Mouse (Mus musculus): ENCODE measurements at regions not wholly inside any gene's neighbourhood (a gene's known extent, or its start where the extent isn't known, plus 50 kb on each side); places are given as distances from the start of the nearest gene placed in this dataset.
"Not testable (repeated sequence)": the region's sequence is repeated elsewhere in the genome, so short reads cannot be mapped to it uniquely, and the experiment has no call there.

DNA sequence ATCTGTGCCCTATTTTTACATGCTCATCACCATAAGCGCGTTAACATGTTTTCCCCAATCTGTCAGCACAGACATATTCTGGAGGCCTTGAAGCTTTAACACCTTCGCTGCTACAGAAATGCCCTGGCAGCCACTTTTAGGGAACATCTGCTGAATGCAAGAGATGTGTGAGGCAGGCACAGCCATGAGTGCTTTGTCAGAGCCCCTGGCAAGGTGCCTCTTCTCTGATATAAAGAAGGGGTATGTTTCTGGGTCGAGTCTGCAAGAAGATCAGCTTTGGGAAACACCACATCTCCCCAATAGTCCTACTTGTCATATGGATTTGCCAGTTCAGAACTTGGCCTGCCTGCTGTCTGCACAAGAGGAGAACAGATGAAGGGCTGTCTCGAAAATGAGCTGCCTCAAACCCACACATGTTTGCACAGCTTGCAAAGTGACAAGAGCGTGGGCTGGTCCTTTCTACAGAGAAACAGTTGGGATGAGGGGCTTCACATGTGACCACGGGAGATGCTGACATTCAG, 1263.3 kb upstream of the Klhl29 start:
- no peak for DNase-seq

- DNase-seq = no peak
These were observed 1262.4 kb upstream of the Klhl29 start for GRCm38 (mm10) chr12:6637771-6638305.

DNA sequence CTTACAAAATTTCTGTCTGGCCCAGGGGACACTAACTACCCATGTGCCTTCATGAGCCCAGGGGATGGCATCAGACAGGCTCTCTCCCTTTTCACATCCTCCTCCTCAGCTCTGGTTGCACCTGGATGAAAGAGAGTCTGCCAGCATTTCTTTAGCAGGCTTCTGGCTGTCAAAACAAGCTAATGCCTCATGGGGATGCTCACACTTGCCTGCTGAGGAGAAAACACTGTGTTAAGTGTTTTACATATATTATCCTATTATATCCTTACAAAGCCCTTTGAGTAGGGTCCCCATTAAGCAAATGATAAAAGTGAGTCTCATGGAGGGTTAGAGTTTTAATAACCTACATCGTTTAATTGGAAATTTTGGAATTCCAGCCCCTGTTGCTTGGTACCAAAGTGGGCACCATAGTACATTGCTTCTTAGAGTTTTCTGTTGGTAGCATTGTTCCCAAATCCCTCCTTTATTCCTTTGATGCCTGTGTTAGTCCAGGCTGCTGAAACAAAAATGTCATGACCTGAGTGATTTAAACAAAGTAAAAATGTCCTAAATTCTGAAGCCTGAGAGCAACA, 1247.2 kb upstream of the Klhl29 start:
- no peak for DNase-seq

- no peak for DNase-seq
These were observed 1225.6 kb upstream of the Klhl29 start for GRCm38 (mm10) chr12:6601111-6601510.

DNA sequence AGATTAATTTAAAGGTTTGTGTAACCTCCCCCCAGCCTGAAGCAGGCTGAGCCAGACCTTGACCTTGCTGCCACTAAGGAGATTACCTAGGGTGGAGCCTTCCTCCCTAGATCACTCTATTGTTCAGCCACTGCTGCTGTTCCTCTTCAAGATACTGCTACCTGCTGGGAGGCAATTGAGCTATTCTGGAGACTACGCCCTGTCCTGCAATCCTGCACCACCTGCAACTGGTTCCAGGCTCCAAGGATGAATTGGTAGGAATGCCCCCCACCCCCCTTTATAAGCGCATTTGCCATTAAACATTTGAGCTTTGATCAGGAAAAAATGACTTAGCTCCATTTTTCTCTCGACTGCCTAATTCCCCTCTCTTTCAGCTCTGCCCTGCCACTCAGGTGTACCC, 1220.0 kb upstream of the Klhl29 start:
- not testable (repeated sequence) for DNase-seq

DNA sequence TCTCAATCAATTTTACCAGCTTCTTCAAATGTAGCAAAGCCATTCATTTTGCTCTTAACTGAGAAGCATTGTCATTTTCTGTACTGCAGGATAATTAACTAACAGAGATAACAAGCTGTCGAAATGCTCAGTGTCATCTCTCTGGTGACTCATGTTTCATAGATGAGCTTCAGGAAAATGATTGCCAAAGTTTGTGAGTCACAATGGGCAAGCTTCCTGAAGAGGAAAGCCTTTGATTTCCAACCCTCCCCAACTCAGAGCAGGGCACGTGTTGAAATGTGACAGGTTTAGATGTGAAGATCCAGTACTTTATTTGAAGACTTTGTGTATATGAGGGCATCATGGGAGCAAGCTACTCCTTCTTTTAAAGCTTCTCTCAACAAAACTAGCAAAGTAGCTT, 1214.7 kb upstream of the Klhl29 start:
- peak in 1 of 2 experiments; percentile 9 for DNase-seq

GRCm38 (mm10) chr12:6588031-6588701, 1212.7 kb upstream of the Klhl29 start:
- DNase-seq = no peak

- no peak for DNase-seq
These were observed 1204.7 kb upstream of the Klhl29 start for GRCm38 (mm10) chr12:6580195-6580594.

DNA sequence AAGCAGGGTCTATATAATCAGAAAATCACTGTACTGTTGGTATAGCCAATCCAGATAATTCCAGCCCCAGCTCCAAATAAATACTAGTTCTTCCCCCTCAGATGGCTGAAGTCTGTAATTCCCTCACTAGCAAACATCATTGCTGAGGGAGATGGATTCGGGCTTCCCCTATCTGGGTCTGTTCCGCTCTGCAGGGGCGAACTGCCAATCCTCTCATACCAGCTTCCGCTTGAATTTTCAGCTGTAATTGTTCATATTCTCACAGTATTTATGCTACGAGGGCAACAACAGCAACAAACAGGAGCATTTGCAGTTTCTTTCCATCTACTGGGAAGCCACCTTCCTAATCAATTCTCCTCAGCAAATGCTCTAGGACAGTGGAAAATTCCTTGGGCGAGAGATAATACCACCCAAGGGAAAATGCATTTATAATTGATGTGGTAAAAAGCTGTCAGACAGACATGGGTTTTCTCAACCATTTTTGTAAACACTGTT, 1201.4 kb upstream of the Klhl29 start:
- DNase-seq = no peak
